Mouse (Mus musculus): ENCODE results near the gene Srxn1. TPM values are rescaled to one million over a fixed set of nuclear protein-coding genes. Genes with fewer than 3 reads are reported as not detected.

The Srxn1 gene
- polyA plus RNA-seq, 1 experiment from 2014 or later, result 17.9 TPM

- Histone ChIP-seq H3K4me2 (no peak overlapping the region), H3K27ac (no peak overlapping the region), H3K9ac (no peak overlapping the region), H3K27me3 (peaks cover 84% of the 10 kb centered on the region), H3K4me3 (replicated peaks) (no peak overlapping the region), H3K4me1 (replicated peaks) (peaks cover 22% of the 10 kb centered on the region), H3K36me3 (no peaks in the 10 kb centered on the region), H3K9me3 (replicated peaks) (no peaks in the 10 kb centered on the region)
- 52% methylated on average over 5 of the region's 5 CpGs for WGBS (ENCODE audit: insufficient replicate concordance)
- DNase-seq, result no peak
- ATAC-seq (ENCODE audit: low read depth), result no peak
These were observed 39.2 kb downstream of the Srxn1 start for GRCm38 (mm10) chr2:152144501-152144900.

DNA sequence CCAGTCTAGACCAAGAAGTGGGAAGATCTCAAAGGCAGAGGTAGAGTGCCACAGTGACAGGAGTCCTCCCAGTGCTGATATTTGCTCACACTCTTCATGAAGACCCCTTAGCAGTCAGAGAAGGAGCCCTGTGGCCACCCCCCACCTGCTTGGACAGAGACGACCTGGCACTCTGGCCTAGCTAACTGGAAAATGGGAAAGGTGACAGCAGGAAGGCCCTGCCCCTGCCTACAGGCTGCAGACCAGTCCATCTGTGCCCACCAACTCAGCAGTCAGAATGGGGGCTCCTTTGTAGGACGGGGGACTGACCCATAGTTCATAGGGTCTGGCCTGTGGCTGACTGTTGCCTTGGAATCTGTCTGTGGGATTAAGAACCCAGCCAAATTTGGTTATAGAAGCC lies 40.4 kb downstream of the Srxn1 start:
- ATAC-seq (ENCODE audit: low read depth) (no peak), DNase-seq (no peak)
- H3K36me3 ChIP-seq, result no peaks in the 10 kb centered on the region
- H3K27ac ChIP-seq, result no peak overlapping the region
- H3K4me1 ChIP-seq (replicated peaks), result peaks cover 22% of the 10 kb centered on the region
- no peak overlapping the region for H3K4me3 ChIP-seq (replicated peaks)
- 59% methylated on average over 2 of the region's 2 CpGs for WGBS (ENCODE audit: insufficient replicate concordance)
- no peak overlapping the region for H3K9ac ChIP-seq
- no peaks in the 10 kb centered on the region for H3K9me3 ChIP-seq (replicated peaks)
- H3K27me3 ChIP-seq, result peaks cover 77% of the 10 kb centered on the region
- H3K4me2 ChIP-seq, result no peak overlapping the region

DNA sequence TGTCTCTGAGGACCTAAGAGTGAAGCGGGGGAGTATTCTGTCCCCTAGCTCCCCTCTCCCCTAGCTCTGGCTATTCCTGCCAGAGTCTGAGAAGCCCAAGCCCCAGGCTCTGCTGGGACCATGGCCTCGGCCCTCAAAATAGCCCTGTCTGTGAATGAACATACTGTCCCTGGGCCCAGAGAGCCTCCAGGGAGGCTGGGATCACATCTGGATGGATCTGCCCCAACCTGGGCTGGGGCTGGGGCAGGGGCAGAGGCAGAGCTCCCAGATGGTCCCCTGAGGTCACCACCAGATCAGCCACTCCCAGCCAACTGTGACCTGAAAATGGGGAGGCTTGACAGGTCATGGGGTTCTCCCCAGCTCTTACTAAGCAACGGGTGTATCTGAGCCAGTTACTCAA lies 41.8 kb downstream of the Srxn1 start:
- Histone ChIP-seq H3K27ac (no peak overlapping the region), H3K9ac (no peak overlapping the region), H3K4me1 (replicated peaks) (peaks cover 19% of the 10 kb centered on the region), H3K36me3 (no peaks in the 10 kb centered on the region), H3K27me3 (peaks cover 64% of the 10 kb centered on the region), H3K9me3 (replicated peaks) (no peaks in the 10 kb centered on the region), H3K4me3 (replicated peaks) (no peak overlapping the region), H3K4me2 (no peak overlapping the region)
- DNase-seq (no peak), ATAC-seq (ENCODE audit: low read depth) (no peak)
- 50% methylated on average over 3 of the region's 3 CpGs for WGBS (ENCODE audit: insufficient replicate concordance)

DNA sequence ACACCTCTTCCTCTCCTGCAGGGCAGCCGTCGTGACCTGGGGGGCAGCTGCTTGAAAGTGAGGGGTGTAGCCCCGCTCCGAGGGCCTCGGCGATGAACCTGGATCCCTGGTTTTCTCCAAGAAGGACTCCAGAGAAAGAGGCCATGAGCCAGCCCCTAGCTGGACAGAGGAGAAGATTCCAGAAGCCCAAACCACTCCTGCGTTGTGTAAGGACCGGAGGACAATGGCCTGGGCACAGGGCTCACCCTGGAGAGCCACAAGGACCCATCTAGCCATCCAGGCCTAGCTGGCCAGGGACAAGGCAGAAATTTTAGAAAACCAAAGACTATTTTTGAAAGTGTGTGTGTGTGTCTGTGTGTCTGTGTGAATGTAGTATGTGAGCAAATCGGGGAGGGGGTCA lies 43.4 kb downstream of the Srxn1 start:
- ATAC-seq (ENCODE audit: low read depth) (no peak), DNase-seq (no peak)
- Histone ChIP-seq H3K36me3 (no peaks in the 10 kb centered on the region), H3K27ac (no peak overlapping the region), H3K4me3 (replicated peaks) (no peak overlapping the region), H3K4me2 (no peak overlapping the region), H3K27me3 (peaks cover 48% of the 10 kb centered on the region), H3K9me3 (replicated peaks) (no peaks in the 10 kb centered on the region), H3K9ac (no peak overlapping the region), H3K4me1 (replicated peaks) (peaks cover 5% of the 10 kb centered on the region)
- 68% methylated on average over 9 of the region's 9 CpGs for WGBS (ENCODE audit: insufficient replicate concordance)

GRCm38 (mm10) chr2:152149891-152150290 lies 44.6 kb downstream of the Srxn1 start:
- Histone ChIP-seq H3K4me3 (replicated peaks) (no peak overlapping the region), H3K4me1 (replicated peaks) (no peaks in the 10 kb centered on the region), H3K27ac (no peak overlapping the region), H3K27me3 (peaks cover 35% of the 10 kb centered on the region), H3K9ac (no peak overlapping the region), H3K36me3 (no peaks in the 10 kb centered on the region), H3K4me2 (no peak overlapping the region), H3K9me3 (replicated peaks) (no peaks in the 10 kb centered on the region)
- DNase-seq, result no peak
- ATAC-seq (ENCODE audit: low read depth), result no peak
- 47% methylated on average over 4 of the region's 4 CpGs for WGBS (ENCODE audit: insufficient replicate concordance)

- H3K9me3 ChIP-seq (replicated peaks), result no peaks in the 10 kb centered on the region
- no peaks in the 10 kb centered on the region for H3K36me3 ChIP-seq
- peaks cover 31% of the 10 kb centered on the region for H3K27me3 ChIP-seq
- 36% methylated on average over 6 of the region's 6 CpGs for WGBS (ENCODE audit: insufficient replicate concordance)
- H3K4me3 ChIP-seq (replicated peaks), result no peak overlapping the region
- 0 out of 2 replicates have a peak, but pooled peaks cover 2% of the 10 kb centered on the region for H3K4me1 ChIP-seq (replicated peaks)
- H3K27ac ChIP-seq, result no peak overlapping the region
- ATAC-seq (ENCODE audit: low read depth) (no peak), DNase-seq (no peak)
- no peak overlapping the region for H3K9ac ChIP-seq
- no peak overlapping the region for H3K4me2 ChIP-seq
These were observed 45.1 kb downstream of the Srxn1 start for GRCm38 (mm10) chr2:152150373-152150772.

- no peak for DNase-seq
- ATAC-seq (ENCODE audit: low read depth), result no peak
- Histone ChIP-seq H3K4me2 (no peak overlapping the region), H3K9ac (no peak overlapping the region), H3K4me3 (replicated peaks) (no peak overlapping the region), H3K27ac (no peak overlapping the region), H3K4me1 (replicated peaks) (0 out of 2 replicates have a peak, but pooled peaks cover 3% of the 10 kb centered on the region), H3K9me3 (replicated peaks) (no peaks in the 10 kb centered on the region), H3K36me3 (no peaks in the 10 kb centered on the region), H3K27me3 (peaks cover 10% of the 10 kb centered on the region; the same call in 1 of the 2 replicates)
- 32% methylated on average over 3 of the region's 3 CpGs for WGBS (ENCODE audit: insufficient replicate concordance)
These were observed 48.0 kb downstream of the Srxn1 start for GRCm38 (mm10) chr2:152153361-152153760.

DNA sequence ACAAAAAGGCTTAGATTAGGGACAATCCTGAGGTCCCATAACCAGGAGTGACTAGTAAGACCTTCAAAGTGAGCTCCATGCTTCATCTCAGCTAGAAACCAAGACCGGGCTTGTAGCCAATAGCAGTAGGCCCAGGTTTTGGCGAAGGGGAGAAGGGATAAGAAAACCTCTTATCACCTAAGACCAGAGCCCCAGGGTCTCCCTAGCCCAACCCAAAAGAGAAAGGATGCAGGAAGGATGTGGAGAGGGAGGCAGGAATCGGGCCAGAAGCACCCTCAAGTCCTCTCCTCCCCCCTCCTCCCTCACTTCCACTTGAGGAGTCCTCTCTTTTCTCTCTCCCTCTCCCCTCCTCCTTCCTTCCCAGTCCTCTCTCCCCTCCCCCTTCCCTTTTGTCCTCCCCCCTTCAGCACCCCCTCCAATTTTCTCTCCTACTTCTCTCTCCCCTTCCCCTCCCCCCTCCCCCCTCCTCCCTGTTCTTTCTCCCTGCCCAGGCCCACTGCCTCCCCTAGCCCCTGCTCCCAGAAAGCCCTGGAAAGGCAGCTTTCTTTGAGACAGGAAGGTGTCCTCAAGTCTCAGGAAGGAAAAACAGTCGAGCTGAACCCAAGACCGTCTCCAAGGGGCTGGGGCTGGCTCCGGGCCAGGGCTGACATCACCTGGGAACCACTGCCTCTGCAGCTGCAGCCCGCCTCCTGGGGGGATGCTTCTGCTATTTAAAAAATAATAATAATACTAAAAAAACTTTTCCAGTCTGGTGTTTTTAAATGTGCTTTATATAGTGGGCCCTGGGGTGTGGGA lies 50.3 kb downstream of the Srxn1 start:
- 0 out of 2 replicates have a peak, but pooled peaks cover 3% of the 10 kb centered on the region for H3K4me1 ChIP-seq (replicated peaks)
- no peaks in the 10 kb centered on the region for H3K27me3 ChIP-seq
- no peaks in the 10 kb centered on the region; the same call in 1 of the 2 replicates for H3K9me3 ChIP-seq (replicated peaks)
- ATAC-seq (ENCODE audit: low read depth) (no peak), DNase-seq (no peak)
- no peak overlapping the region for H3K4me2 ChIP-seq
- H3K9ac ChIP-seq, result no peak overlapping the region
- H3K27ac ChIP-seq, result no peak overlapping the region
- no peak overlapping the region for H3K4me3 ChIP-seq (replicated peaks)
- 28% methylated on average over 7 of the region's 7 CpGs for WGBS (ENCODE audit: insufficient replicate concordance)
- H3K36me3 ChIP-seq, result no peaks in the 10 kb centered on the region

- Histone ChIP-seq H3K4me2 (no peak overlapping the region), H3K4me1 (replicated peaks) (0 out of 2 replicates have a peak, but pooled peaks cover 3% of the 10 kb centered on the region), H3K36me3 (no peaks in the 10 kb centered on the region), H3K27ac (no peak overlapping the region), H3K9ac (no peak overlapping the region), H3K27me3 (no peaks in the 10 kb centered on the region), H3K9me3 (replicated peaks) (no peaks in the 10 kb centered on the region; the same call in 1 of the 2 replicates), H3K4me3 (replicated peaks) (no peak overlapping the region)
- DNase-seq, result no peak
- no peak for ATAC-seq (ENCODE audit: low read depth)
- WGBS (ENCODE audit: insufficient replicate concordance), result 44% methylated on average over 6 of the region's 6 CpGs
These were observed 51.2 kb downstream of the Srxn1 start for GRCm38 (mm10) chr2:152156471-152156870.

DNA sequence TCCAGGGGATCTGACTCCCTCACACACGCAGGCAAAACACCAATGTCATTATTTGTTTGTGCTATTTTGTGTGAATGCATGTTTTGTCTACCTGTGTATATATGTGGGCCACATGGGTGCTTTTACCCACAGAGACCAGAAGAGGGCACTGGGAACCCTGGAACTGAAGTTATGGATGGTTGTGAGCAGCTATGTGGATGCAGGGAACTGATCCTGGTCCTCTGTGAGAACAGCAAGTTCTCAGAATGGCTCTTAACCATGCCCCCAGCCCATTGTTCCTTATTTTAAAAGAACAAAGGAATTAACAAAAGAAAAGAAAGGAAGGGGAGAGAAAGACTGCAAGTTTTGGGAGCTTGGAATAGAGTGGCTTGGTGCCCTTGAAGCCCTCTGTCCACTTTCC lies 54.2 kb downstream of the Srxn1 start:
- 71% methylated on average over 1 of the region's 1 CpGs for WGBS (ENCODE audit: insufficient replicate concordance)
- Histone ChIP-seq H3K27ac (no peak overlapping the region), H3K27me3 (0 out of 2 replicates have a peak, but pooled peaks cover 3% of the 10 kb centered on the region), H3K4me3 (replicated peaks) (no peak overlapping the region), H3K4me1 (replicated peaks) (0 out of 2 replicates have a peak, but pooled peaks cover 3% of the 10 kb centered on the region), H3K9me3 (replicated peaks) (no peaks in the 10 kb centered on the region; the same call in 1 of the 2 replicates), H3K36me3 (no peaks in the 10 kb centered on the region), H3K4me2 (no peak overlapping the region), H3K9ac (no peak overlapping the region)
- ATAC-seq (ENCODE audit: low read depth), result no peak
- no peak for DNase-seq
